Mouse (Mus musculus) lung, postnatal 0 days (tissue): Measurements from ENCODE around the gene Pask.

ENCODE experiments used
- CTCF ChIP-seq: IDR thresholded peaks from 2 replicates; pipeline ENCODE4 v1.5.1; 2016; ENCODE audit warnings: antibody characterized with exemption, mild to moderate bottlenecking
- EP300 ChIP-seq: IDR thresholded peaks from 2 replicates; pipeline ENCODE4 v1.6.1; 2016; ENCODE audit warnings: antibody characterized with exemption, mild to moderate bottlenecking, control low read depth

DNA sequence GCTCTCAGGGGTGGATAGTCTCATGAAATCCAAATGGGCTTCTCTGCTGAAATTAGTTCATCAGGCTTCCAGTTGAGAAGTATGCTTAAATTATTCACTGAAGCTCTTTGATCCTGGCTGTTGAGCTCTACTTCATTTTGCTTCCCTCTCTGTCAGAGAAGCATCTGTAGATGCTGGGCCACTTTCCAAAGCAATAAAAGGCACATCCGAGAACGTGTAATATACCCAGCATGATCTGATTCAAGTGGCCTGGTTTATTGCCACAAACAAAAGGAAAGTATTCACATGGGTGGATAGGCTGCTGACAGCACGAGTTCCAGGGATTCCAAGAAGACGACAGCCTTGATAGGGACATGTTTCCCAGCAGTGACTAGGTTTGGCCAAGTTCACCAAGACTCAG is 6.4 kb upstream of the Pask start:
- TF ChIP-seq CTCF = no peak
- no peak for TF ChIP-seq EP300
